Mouse (Mus musculus): ENCODE measurements around the gene 3100002H09Rik.

The 3100002H09Rik gene

GRCm38 (mm10) chr4:124610703-124611102, at the start of gene 3100002H09Rik:
Gene 3100002H09Rik (minus strand): TSS chr4:124610803.
- no peak for DNase-seq (ENCODE audit: extremely low spot score, low read depth, low spot score)

- DNase-seq (ENCODE audit: extremely low spot score, low read depth, low spot score): no peak
These were observed 48.9 kb upstream of the 3100002H09Rik start for GRCm38 (mm10) chr4:124659251-124660217.

DNA sequence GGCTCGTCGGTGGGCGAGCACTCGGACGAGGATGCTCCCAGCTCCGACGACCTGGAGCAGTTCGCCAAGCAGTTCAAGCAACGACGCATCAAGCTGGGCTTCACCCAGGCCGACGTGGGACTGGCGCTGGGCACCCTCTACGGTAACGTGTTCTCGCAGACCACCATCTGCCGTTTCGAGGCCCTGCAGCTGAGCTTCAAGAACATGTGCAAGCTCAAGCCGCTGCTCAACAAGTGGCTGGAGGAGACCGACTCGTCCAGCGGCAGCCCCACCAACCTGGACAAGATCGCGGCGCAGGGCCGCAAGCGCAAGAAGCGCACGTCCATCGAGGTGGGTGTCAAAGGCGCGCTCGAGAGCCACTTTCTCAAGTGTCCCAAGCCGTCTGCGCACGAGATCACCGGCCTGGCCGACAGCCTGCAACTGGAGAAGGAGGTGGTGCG, 47.8 kb upstream of the 3100002H09Rik start:
- DNase-seq (ENCODE audit: extremely low spot score, low read depth, low spot score): no peak

- no peak for DNase-seq (ENCODE audit: extremely low spot score, low read depth, low spot score)
These were observed 47.2 kb upstream of the 3100002H09Rik start for GRCm38 (mm10) chr4:124657781-124658180.

DNA sequence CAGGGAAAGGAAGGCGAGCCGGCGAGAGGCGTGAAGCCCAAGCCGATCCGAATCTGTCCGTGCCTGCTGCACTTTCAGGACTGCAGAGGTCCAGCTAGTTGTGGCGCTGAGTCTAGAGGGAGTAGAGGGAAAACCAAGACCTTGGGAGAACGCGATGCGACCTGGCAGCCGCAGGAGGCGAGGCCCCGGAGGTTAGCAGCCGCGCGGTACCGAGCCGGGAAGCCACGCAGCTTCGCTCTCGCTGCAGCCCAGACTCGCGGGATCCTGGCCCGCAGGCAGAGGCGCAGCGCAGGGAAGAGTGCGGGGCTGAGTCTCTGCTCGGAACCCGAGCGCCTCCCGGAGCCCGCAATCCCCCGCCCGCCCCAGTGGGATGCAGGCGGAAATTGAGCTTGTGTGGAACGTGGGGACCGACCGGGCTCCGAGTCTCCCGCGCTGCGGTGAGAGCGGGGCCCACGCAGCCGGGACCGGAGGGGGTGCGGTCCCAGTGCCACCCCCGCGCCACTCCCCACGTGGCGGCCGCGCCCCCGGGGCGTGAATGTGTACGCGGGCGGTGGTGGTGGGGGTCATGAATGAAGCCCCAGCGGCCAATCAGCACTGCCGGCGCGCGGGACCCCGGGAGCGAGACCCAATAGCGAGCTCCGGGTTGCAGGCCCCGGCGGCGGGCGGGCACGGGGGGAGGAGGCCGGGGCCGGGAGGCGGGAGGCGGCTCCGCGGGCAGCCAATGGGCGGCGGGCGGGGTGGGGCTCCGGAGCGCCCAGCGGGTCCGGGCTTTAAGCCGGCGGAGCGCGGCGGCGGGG, 46.4 kb upstream of the 3100002H09Rik start:
- DNase-seq (ENCODE audit: extremely low spot score, low read depth, low spot score): no peak

DNA sequence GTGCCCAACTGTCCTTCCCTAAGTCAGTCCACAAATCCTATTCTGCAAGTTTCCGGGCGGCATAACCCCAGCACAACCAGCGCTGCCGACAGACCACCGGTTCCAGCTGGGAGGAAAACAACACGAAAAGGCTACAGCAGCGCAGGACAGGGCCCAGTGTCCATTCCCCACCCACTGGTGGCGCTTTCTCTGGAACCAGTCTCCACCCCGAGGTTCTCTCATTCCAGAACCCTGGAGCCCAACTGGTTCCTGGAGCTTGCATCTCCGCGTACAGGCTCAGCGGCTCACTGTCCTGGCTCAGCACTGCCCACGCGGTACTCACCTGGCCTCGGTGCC, 45.9 kb upstream of the 3100002H09Rik start, which contains the start of gene Pou3f1:
Pou3f1 (plus strand) TSS at position 290 of the 336 bp plus-strand sequence.
- no peak for DNase-seq (ENCODE audit: extremely low spot score, low read depth, low spot score)

DNA sequence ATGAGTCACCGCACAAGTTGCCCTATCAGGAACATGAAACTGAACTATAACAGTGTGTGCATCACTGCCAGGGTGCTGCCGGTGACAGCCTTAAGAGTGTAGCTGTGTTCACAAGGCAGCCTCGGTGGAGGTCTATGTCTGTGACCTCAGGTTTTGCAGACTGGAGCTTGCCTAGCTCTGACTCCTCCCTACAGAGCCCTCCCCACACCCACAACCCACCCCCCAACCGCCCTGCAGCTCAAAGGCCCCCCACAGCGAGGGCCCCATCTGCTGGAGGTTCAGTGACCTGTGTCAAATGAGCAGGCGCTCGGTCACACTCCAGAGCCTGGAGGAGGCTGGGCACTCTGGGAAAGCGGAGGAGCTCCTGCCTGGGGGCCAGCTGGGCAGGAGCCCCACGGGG, 42.3 kb upstream of the 3100002H09Rik start:
- no peak for DNase-seq (ENCODE audit: extremely low spot score, low read depth, low spot score)

- DNase-seq (ENCODE audit: extremely low spot score, low read depth, low spot score): no peak
These were observed 37.3 kb upstream of the 3100002H09Rik start for GRCm38 (mm10) chr4:124647909-124648308.

DNA sequence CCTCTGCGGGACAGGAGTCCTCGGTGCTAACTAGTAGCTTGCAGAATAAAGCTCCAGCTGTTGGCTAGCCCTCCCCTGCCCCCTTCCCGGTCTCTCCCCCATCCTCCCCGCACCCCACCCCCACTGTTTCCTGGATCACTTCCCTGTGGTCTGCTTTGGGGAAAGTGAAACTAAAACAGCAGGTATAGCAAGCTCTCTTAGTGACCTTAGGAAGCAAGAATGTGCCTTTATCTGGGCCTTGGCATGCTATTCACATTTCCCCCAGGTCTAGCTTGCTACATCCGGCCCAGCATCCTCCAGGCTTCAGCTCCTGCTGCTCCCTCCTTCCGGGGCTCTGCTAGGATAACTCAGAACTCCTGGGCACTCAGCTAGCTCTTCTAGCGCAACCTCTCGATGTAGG, 36.0 kb upstream of the 3100002H09Rik start:
- no peak for DNase-seq (ENCODE audit: extremely low spot score, low read depth, low spot score)

- DNase-seq (ENCODE audit: extremely low spot score, low read depth, low spot score): no peak
These were observed 34.4 kb upstream of the 3100002H09Rik start for GRCm38 (mm10) chr4:124644974-124645433.

GRCm38 (mm10) chr4:124643859-124644258, 33.3 kb upstream of the 3100002H09Rik start:
- DNase-seq (ENCODE audit: extremely low spot score, low read depth, low spot score): no peak

DNA sequence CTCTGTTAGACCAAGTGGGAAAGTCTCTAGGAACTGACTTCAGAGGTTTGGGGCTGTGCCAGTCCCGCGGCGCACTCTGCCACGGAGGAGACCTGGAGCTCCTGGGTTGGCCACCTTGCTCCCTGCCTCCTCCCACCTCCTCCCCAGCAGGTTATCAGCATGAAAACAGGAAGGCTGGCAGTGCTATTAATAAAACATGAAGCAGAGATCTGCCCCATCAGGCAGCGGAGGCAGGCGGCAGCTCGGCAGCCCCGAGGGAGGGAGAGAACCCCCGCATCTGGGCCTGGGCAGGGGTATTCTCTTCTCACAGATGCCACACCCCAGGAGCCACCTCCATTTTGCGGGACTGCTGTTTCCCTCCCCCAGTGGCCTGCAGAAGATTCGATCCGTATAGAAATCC, 29.1 kb upstream of the 3100002H09Rik start:
- DNase-seq (ENCODE audit: extremely low spot score, low read depth, low spot score): no peak

GRCm38 (mm10) chr4:124633281-124633680, 22.7 kb upstream of the 3100002H09Rik start:
- no peak for DNase-seq (ENCODE audit: extremely low spot score, low read depth, low spot score)

DNA sequence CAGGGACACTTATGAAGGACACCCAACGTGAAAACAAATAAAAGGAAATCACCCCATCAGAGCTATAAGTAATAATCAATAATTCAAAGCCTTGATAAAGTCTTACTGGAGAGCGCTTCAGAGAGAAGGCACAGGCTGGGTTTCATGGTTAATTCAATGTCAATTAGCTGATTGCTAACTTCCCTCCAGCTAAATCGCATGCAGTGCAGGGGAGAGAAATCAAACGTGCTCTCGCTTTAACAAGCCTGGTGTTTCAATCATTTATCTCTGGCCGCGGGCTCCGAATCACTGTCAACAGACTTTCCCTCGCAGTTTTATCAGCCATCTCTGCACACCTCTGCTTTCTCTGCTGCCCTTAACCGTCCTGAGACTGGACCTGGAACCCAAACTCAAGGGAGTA, 22.3 kb upstream of the 3100002H09Rik start:
- DNase-seq (ENCODE audit: extremely low spot score, low read depth, low spot score): no peak

DNA sequence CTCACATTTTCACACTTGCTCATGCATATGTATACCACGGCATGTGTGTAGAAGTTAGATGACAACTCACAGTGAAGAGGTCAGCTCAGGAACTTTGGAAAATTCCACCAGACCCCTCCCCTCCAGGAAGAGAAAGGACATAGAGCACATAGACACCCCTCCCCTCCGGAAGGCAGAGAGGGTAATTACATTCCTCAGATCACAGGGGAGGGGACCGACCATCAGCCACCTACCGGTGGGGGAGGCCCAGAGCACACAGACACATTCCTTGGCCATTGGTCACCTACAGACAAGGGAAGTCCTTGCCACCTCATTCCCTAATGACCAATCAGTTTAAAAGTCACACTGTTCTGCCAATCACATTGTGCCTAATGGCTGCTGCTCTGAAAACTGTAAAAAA, 20.9 kb upstream of the 3100002H09Rik start:
- no peak for DNase-seq (ENCODE audit: extremely low spot score, low read depth, low spot score)

GRCm38 (mm10) chr4:124626836-124627235, 16.2 kb upstream of the 3100002H09Rik start:
- no peak for DNase-seq (ENCODE audit: extremely low spot score, low read depth, low spot score)

DNA sequence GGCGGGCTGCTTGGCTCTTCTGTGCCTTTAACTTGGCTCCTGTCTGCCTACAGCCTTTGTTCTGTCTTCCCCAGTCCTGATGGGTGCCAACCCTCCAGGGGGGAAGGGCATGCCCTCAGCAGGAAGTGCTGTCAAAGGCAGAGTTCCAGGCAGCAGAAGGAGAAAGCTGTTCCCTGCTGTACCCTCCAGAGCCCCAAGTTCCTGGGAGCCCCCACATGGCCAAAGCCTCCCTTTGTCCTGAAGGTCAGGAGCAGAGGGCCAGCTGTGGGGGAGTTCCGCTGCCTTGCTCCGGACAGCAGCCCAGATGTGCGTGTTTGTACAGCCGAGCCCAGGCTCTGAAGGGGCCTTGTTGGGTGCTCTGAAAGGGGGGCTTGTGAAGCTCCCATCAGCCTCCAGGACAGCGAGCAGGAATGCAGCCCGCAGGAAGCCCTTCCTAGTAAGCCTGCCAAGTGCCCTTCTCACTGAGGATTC, 13.5 kb upstream of the 3100002H09Rik start:
- no peak for DNase-seq (ENCODE audit: extremely low spot score, low read depth, low spot score)

GRCm38 (mm10) chr4:124622566-124622965, 12.0 kb upstream of the 3100002H09Rik start:
- no peak for DNase-seq (ENCODE audit: extremely low spot score, low read depth, low spot score)

- no peak for DNase-seq (ENCODE audit: extremely low spot score, low read depth, low spot score)
These were observed 10.8 kb upstream of the 3100002H09Rik start for GRCm38 (mm10) chr4:124621406-124621805.

DNA sequence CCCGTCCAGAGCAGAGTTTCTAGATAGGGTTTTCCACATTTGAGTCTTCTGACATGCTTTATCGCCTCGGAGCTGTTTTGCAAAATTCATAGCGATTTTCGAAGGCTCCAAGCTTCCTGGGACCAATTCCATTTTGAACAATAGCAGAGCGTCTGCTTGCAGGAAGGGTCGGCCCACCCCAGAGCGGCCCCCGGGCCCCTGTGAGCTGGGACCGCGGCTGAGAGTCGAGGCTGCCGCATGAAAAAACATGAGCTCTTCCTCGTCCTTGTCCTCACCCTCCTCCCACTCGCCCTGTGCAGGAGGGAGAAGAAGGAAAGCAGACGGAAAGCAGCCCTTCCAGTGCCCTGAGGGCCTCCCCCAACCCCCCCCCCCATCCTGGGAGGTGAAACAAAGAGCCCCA, 8.0 kb upstream of the 3100002H09Rik start:
- no peak for DNase-seq (ENCODE audit: extremely low spot score, low read depth, low spot score)

GRCm38 (mm10) chr4:124616636-124617035, 6.0 kb upstream of the 3100002H09Rik start:
- DNase-seq (ENCODE audit: extremely low spot score, low read depth, low spot score): no peak
